Mouse (Mus musculus) kidney, adult 2 months (tissue): ENCODE measurements around the gene Gm49369.
"Not testable (repeated sequence)": the region's sequence is repeated elsewhere in the genome, so short reads cannot be mapped to it uniquely, and the experiment has no call there.

Experiments
- CTCF ChIP-seq: fragments of 200-500 bp; conservative IDR thresholded peaks from 2 replicates; pipeline ENCODE4 v1.5.1; 2011; ENCODE audit warnings: low read depth, mild to moderate bottlenecking, control low read depth, low read length, moderate library complexity, mixed read lengths; ENCODE audit not compliant: insufficient read depth, insufficient read length
- POLR2A ChIP-seq: fragments of 200-500 bp; IDR thresholded peaks from one replicate; pipeline ENCODE4 v1.6.1; 2011; ENCODE audit warnings: low read depth, low read length, control low read depth

DNA sequence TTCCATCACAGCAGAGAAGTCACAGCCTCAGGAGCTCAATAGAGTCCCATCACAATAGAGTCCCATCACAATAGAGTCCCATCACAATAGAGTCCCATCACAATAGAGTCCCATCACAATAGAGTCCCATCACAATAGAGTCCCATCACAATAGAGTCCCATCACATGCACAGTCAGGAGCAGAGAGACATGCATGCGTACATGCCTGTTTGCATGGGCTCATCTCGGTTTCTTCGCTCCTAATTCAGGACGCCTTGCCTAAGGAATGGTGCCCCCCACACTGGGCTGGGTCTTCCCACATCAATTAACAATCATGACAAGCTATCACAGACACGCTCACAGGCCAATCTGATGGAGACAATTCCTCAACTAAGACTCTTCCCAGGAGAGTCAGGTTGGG is 22.7 kb upstream of the Gm49369 start:
- TF ChIP-seq POLR2A, CTCF: not testable (repeated sequence)
